Mouse (Mus musculus): ENCODE measurements around the gene Apbb2. TPM values are rescaled to one million over a fixed set of nuclear protein-coding genes. Genes with fewer than 3 reads are reported as not detected.

Apbb2 gene
- polyA plus RNA-seq, 1 experiment, result 0.34 TPM

DNA sequence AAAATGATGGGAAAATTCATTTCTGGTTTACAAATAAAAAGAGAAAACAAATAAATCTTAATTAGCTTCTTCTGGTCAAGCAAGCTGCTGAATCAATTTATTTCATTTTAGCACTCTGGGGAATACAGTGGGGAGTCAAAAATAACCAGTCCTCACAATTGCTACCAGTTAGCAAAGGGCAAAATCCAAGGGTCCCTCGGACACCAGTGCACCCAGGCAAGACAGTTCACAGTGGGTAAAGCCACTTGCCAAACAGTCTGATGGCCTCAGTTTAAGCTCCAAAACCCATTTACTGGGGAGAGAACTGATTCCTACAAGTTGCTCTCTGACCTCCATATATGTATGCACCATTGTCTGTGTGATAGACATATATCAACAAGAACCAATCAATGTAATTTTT, 115.6 kb downstream of the Apbb2 start:
- H3K9me3 ChIP-seq, result peaks cover 4% of the 10 kb centered on the region; the same call in 1 of the 2 replicates
- TF ChIP-seq FLI1 (IDR thresholded peaks at IDR 0.05; ENCODE audit: low read length) (no peak), GATA1 (IDR thresholded peaks at IDR 0.05; ENCODE audit: borderline replicate concordance, low read length) (no peak)
- no peaks in the 10 kb centered on the region for H3K4me1 ChIP-seq
- no peaks in the 10 kb centered on the region for H3K27me3 ChIP-seq (replicated peaks)
- no peak overlapping the region for H3K4me3 ChIP-seq (replicated peaks)
- H3K36me3 ChIP-seq (replicated peaks; ENCODE audit: low read length), result no peaks in the 10 kb centered on the region

DNA sequence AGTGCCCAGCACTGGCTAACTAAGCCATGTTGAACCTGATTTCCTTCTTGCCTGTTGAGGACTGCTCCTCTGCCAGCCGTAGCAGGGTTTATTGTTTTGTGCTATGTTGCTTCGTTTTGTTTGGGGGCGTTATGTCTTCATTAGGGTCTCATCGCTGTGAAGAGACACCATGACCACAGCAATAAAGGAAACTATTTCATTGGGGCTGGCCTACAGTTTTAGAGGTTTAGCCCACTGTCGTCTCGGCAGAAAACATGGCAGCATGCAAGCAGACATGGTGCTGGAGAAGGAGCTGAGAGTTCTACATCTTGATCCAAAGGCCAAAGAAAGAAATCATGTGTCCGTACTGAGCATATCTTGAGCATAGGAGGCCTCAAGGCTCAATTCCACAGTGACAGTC, 119.0 kb downstream of the Apbb2 start:
- Histone ChIP-seq H3K4me1 (0 out of 2 replicates have a peak, but pooled peaks cover 3% of the 10 kb centered on the region), H3K9me3 (peaks cover 4% of the 10 kb centered on the region; the same call in 1 of the 2 replicates), H3K36me3 (replicated peaks; ENCODE audit: low read length) (no peaks in the 10 kb centered on the region), H3K4me3 (replicated peaks) (no peak overlapping the region), H3K27me3 (replicated peaks) (no peaks in the 10 kb centered on the region)
- no peak for TF ChIP-seq FLI1 (IDR thresholded peaks at IDR 0.05; ENCODE audit: low read length)
- TF ChIP-seq GATA1 (IDR thresholded peaks at IDR 0.05; ENCODE audit: borderline replicate concordance, low read length), result no peak

- Histone ChIP-seq H3K9me3 (peaks cover 4% of the 10 kb centered on the region; the same call in 1 of the 2 replicates), H3K4me3 (replicated peaks) (no peak overlapping the region), H3K36me3 (replicated peaks; ENCODE audit: low read length) (no peaks in the 10 kb centered on the region), H3K4me1 (0 out of 2 replicates have a peak, but pooled peaks cover 3% of the 10 kb centered on the region), H3K27me3 (replicated peaks) (no peaks in the 10 kb centered on the region)
- TF ChIP-seq GATA1 (IDR thresholded peaks at IDR 0.05; ENCODE audit: borderline replicate concordance, low read length) (no peak), FLI1 (IDR thresholded peaks at IDR 0.05; ENCODE audit: low read length) (no peak)
These were observed 120.4 kb downstream of the Apbb2 start for GRCm38 (mm10) chr5:66498140-66498539.

DNA sequence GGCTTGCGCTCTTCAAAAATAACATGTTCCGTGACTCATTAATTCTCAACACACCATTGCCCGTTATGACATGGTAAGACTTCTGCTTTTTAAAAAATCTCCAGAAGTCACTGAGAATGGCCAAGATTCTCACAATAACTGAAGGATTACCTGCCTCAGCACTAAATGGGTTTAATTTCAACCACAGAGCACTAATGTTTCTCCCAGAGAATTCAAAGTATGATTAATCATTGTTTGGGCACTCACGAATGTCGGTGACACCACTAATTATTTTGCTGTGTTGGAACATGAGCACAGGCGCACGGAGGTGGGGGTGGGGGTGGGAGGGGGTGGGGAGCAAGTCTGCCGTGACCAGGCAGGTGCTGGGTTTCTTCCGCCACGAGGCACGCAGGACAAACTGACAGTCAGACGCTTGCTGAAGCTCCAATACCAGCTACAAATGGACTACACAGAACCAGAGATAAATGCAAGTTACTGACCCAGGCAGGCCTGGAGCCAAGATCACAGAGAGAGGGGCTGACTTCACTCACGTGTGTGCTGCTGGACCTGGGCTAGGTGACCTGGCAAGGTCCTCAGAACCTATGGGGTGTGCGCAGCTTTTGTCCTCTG, 121.0 kb downstream of the Apbb2 start:
- Histone ChIP-seq H3K36me3 (replicated peaks; ENCODE audit: low read length) (no peaks in the 10 kb centered on the region), H3K27me3 (replicated peaks) (no peaks in the 10 kb centered on the region), H3K9me3 (peaks cover 4% of the 10 kb centered on the region; the same call in 1 of the 2 replicates), H3K4me3 (replicated peaks) (no peak overlapping the region), H3K4me1 (0 out of 2 replicates have a peak, but pooled peaks cover 3% of the 10 kb centered on the region)
- TF ChIP-seq GATA1 (IDR thresholded peaks at IDR 0.05; ENCODE audit: borderline replicate concordance, low read length) (no peak), FLI1 (IDR thresholded peaks at IDR 0.05; ENCODE audit: low read length) (no peak)

- H3K4me3 ChIP-seq (replicated peaks), result no peak overlapping the region
- no peak for TF ChIP-seq GATA1 (IDR thresholded peaks at IDR 0.05; ENCODE audit: borderline replicate concordance, low read length)
- TF ChIP-seq FLI1 (IDR thresholded peaks at IDR 0.05; ENCODE audit: low read length), result no peak
- H3K9me3 ChIP-seq, result peaks cover 3% of the 10 kb centered on the region; the same call in 1 of the 2 replicates
- H3K27me3 ChIP-seq (replicated peaks), result no peaks in the 10 kb centered on the region
- H3K36me3 ChIP-seq (replicated peaks; ENCODE audit: low read length), result no peaks in the 10 kb centered on the region
- H3K4me1 ChIP-seq, result 0 out of 2 replicates have a peak, but pooled peaks cover 3% of the 10 kb centered on the region
These were observed 121.7 kb downstream of the Apbb2 start for GRCm38 (mm10) chr5:66496881-66497360.

DNA sequence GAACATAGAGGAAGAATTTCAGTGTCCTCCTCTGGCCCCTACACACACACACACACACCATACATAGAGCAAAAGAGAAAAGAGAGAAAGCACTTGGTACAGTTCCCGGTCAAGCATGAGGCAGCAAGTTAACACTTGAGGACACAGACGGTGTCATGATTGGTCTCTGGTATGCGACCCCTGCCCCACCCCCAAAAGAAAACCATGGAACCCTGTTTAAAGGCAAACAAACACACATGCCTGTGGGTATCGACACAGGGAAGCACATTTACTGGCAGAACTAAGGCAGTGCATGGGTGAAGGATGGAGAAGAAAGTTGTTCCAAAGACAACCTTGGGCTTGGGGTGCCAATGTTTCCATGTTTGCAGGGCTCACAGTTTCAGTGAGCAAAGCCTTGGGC, 123.9 kb downstream of the Apbb2 start:
- no peaks in the 10 kb centered on the region for H3K27me3 ChIP-seq (replicated peaks)
- no peak overlapping the region for H3K4me3 ChIP-seq (replicated peaks)
- H3K36me3 ChIP-seq (replicated peaks; ENCODE audit: low read length), result no peaks in the 10 kb centered on the region
- no peaks in the 10 kb centered on the region for H3K9me3 ChIP-seq
- TF ChIP-seq GATA1 (IDR thresholded peaks at IDR 0.05; ENCODE audit: borderline replicate concordance, low read length), result no peak
- no peak for TF ChIP-seq FLI1 (IDR thresholded peaks at IDR 0.05; ENCODE audit: low read length)
- H3K4me1 ChIP-seq, result 0 out of 2 replicates have a peak, but pooled peaks cover 3% of the 10 kb centered on the region

- no peaks in the 10 kb centered on the region for H3K27me3 ChIP-seq (replicated peaks)
- H3K36me3 ChIP-seq (replicated peaks; ENCODE audit: low read length), result no peaks in the 10 kb centered on the region
- no peaks in the 10 kb centered on the region for H3K9me3 ChIP-seq
- H3K4me3 ChIP-seq (replicated peaks), result no peak overlapping the region
- H3K4me1 ChIP-seq, result 0 out of 2 replicates have a peak, but pooled peaks cover 3% of the 10 kb centered on the region
- no peak for TF ChIP-seq FLI1 (IDR thresholded peaks at IDR 0.05; ENCODE audit: low read length)
- TF ChIP-seq GATA1 (IDR thresholded peaks at IDR 0.05; ENCODE audit: borderline replicate concordance, low read length), result no peak
These were observed 126.0 kb downstream of the Apbb2 start for GRCm38 (mm10) chr5:66492563-66492960.

DNA sequence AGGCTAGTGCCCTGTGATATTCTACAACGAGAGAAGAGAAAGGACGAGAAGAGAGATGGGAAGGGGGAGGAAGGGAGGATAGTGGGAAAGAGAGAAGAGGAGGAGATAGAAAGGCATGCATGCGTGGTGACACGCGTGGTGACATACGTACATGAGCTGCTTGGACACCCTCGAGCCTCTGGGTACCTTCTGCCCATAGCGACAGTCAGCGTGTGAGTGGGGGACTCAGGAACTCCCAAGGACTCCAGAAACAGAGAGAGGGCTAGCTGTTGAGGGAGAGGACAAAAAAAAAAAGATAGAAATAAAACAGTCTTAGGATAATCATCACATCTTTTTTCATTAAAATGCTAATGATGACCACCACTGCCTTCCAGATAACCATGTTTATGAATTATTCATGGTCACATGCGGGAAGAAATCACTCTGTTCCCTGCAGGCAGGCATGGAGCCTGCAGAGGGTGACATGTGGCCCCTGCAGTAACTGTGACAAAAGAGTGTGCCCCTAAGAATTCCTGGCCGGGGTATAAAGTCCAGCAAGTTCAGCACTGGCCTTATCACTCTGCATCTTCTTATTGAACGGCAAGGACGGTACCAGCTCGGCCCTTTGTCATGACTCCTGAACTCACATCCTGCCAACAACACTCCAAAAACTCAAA, 126.5 kb downstream of the Apbb2 start:
- Histone ChIP-seq H3K4me1 (0 out of 2 replicates have a peak, but pooled peaks cover 3% of the 10 kb centered on the region), H3K27me3 (replicated peaks) (no peaks in the 10 kb centered on the region), H3K36me3 (replicated peaks; ENCODE audit: low read length) (no peaks in the 10 kb centered on the region), H3K4me3 (replicated peaks) (no peak overlapping the region), H3K9me3 (no peaks in the 10 kb centered on the region)
- no peak for TF ChIP-seq GATA1 (IDR thresholded peaks at IDR 0.05; ENCODE audit: borderline replicate concordance, low read length)
- no peak for TF ChIP-seq FLI1 (IDR thresholded peaks at IDR 0.05; ENCODE audit: low read length)

DNA sequence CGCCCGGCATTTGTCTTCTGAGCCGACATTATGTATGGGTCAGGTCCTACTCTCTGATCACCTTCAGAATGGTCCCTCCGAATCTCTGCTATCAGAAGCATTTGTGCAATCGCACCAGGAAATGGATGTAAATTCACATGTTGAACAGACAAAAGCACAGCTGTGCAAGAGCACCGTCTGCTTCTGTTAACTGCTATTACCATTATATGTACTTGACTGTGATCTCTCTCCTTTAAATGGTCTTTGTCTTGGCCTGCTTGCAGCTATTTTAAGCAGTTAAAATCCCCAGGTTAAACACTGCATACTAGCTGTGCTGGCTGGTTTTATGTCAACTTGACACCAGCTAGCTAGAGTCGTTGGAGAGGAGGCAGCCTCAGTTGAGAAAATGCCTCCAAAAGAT, 132.6 kb downstream of the Apbb2 start:
- TF ChIP-seq FLI1 (IDR thresholded peaks at IDR 0.05; ENCODE audit: low read length), result no peak
- no peak for TF ChIP-seq GATA1 (IDR thresholded peaks at IDR 0.05; ENCODE audit: borderline replicate concordance, low read length)
- no peaks in the 10 kb centered on the region for H3K36me3 ChIP-seq (replicated peaks; ENCODE audit: low read length)
- H3K4me1 ChIP-seq, result no peaks in the 10 kb centered on the region
- no peaks in the 10 kb centered on the region for H3K27me3 ChIP-seq (replicated peaks)
- H3K4me3 ChIP-seq (replicated peaks), result no peak overlapping the region
- no peaks in the 10 kb centered on the region for H3K9me3 ChIP-seq

DNA sequence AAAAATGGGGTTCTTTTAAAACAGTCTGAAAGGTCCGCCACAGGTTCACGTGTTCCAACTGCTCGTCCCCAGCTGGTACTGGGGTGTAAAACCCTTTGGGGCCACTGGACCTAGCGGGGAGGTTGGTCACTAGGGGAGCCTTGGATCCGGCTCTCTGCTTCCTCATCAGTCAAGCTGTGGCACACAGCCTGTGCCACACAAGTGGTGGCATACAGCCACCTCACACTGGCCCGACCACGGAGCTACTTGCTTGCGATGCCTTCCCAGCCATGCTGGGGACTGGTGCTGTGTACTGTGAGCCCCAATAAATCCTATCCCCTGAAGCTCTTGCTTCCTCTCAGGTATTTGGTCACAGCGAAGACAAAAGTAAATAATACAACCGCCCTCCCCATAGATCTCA, 142.3 kb downstream of the Apbb2 start:
- Histone ChIP-seq H3K27me3 (replicated peaks) (peaks cover 7% of the 10 kb centered on the region), H3K9me3 (no peaks in the 10 kb centered on the region), H3K4me3 (replicated peaks) (no peak overlapping the region), H3K36me3 (replicated peaks; ENCODE audit: low read length) (no peaks in the 10 kb centered on the region), H3K4me1 (no peaks in the 10 kb centered on the region)
- no peak for TF ChIP-seq GATA1 (IDR thresholded peaks at IDR 0.05; ENCODE audit: borderline replicate concordance, low read length)
- TF ChIP-seq FLI1 (IDR thresholded peaks at IDR 0.05; ENCODE audit: low read length), result no peak
